Mouse (Mus musculus) thymus, adult 2 months (tissue): ENCODE data around the gene Rasl11b.

Source experiments
- CTCF ChIP-seq: fragments of 200-500 bp; IDR thresholded peaks from 2 replicates; pipeline ENCODE4 v1.5.1; 2012; ENCODE audit warnings: mild to moderate bottlenecking, control low read depth, low read length, moderate library complexity, borderline replicate concordance; ENCODE audit not compliant: control insufficient read depth, poor library complexity, insufficient read depth; ENCODE audit errors: extremely low read depth
- POLR2A ChIP-seq: fragments of 200-500 bp; IDR thresholded peaks from 2 replicates; pipeline ENCODE4 v1.6.1; 2012; ENCODE audit warnings: mild to moderate bottlenecking, low read length, control low read depth, moderate library complexity; ENCODE audit not compliant: control insufficient read depth, poor library complexity, insufficient read depth; ENCODE audit errors: extremely low read depth

GRCm38 (mm10) chr5:74244406-74245019 is 49.4 kb downstream of the Rasl11b start:
- TF ChIP-seq POLR2A (no peak), CTCF (no peak)
